Mouse (Mus musculus) heart, postnatal 14 days (tissue): Measurements from ENCODE around the gene Deaf1. TPM values are rescaled to one million over a fixed set of nuclear protein-coding genes. Genes with fewer than 3 reads are reported as not detected.

Source experiments
- DNase-seq, 2 experiments: peaks; one replicate each; pipeline ENCODE4 v3.0.0; 2021 to 2022
- intact Hi-C: fragments of 180-260 bp; cut with DNase I; formaldehyde crosslinking; loops from one replicate; pipeline ENCODE4 v1.15.1; 2025
- total RNA-seq, 2 experiments: library from RNA; stranded (reverse); gene quantifications; 2 replicates each; pipeline ENCODE4 v1.2.3; 2021

Gene Deaf1
- total RNA-seq, 2 experiments from 2014 or later, result 20.0 to 22.1 TPM

GRCm38 (mm10) chr7:141341689-141342226 lies 14.3 kb upstream of the Deaf1 start:
- intact Hi-C loops, result no loop called here
- DNase-seq, result no peak

GRCm38 (mm10) chr7:141340476-141340875 lies 13.0 kb upstream of the Deaf1 start:
- intact Hi-C loops, result no loop called here
- no peak for DNase-seq

- DNase-seq, result no peak
- intact Hi-C loops, result no loop called here
These were observed 12.5 kb upstream of the Deaf1 start for GRCm38 (mm10) chr7:141340023-141340422.

- no peak for DNase-seq
- intact Hi-C loops, result no loop called here
These were observed 11.9 kb upstream of the Deaf1 start for GRCm38 (mm10) chr7:141339215-141339920.

GRCm38 (mm10) chr7:141338576-141339131 lies 11.2 kb upstream of the Deaf1 start, which contains the start of gene Eps8l2:
Eps8l2 (plus strand) TSS chr7:141338880.
- intact Hi-C loops, result no loop called here
- DNase-seq, result peak; percentile 32 to 36

GRCm38 (mm10) chr7:141337716-141338416 lies 10.4 kb upstream of the Deaf1 start:
- intact Hi-C loops, result no loop called here
- no peak for DNase-seq

GRCm38 (mm10) chr7:141336296-141336695 lies 8.8 kb upstream of the Deaf1 start:
- no peak for DNase-seq
- intact Hi-C loops, result no loop called here

- no peak for DNase-seq
- intact Hi-C loops, result no loop called here
These were observed 8.2 kb upstream of the Deaf1 start for GRCm38 (mm10) chr7:141335682-141336081.

- intact Hi-C loops, result no loop called here
These were observed 7.6 kb upstream of the Deaf1 start for GRCm38 (mm10) chr7:141335044-141335579.

GRCm38 (mm10) chr7:141331990-141332389 lies 4.5 kb upstream of the Deaf1 start:
- intact Hi-C loops, result no loop called here

More at GRCm38 (mm10) chr7:141335044-141335579, 7.6 kb upstream of the Deaf1 start:
- no peak for DNase-seq

GRCm38 (mm10) chr7:141330706-141331105 lies 3.2 kb upstream of the Deaf1 start:
- DNase-seq, result no peak
- intact Hi-C loops, result no loop called here

More at GRCm38 (mm10) chr7:141331990-141332389, 4.5 kb upstream of the Deaf1 start:
- no peak for DNase-seq

- intact Hi-C loops, result no loop called here
- DNase-seq, result no peak
These were observed 992 bp upstream of the Deaf1 start for GRCm38 (mm10) chr7:141328373-141328990.

GRCm38 (mm10) chr7:141326546-141327446 lies 694 bp downstream of the Deaf1 start:
- DNase-seq, result no peak
- intact Hi-C loops, result no loop called here

- intact Hi-C loops, result no loop called here
- no peak for DNase-seq
These were observed 2.8 kb downstream of the Deaf1 start for GRCm38 (mm10) chr7:141324686-141325085.

- DNase-seq, result no peak
- intact Hi-C loops, result no loop called here
These were observed 8.0 kb downstream of the Deaf1 start for GRCm38 (mm10) chr7:141319446-141319845.

- intact Hi-C loops, result no loop called here
- DNase-seq, result no peak
These were observed 9.8 kb downstream of the Deaf1 start for GRCm38 (mm10) chr7:141317619-141318132.

GRCm38 (mm10) chr7:141315974-141316373 lies 11.5 kb downstream of the Deaf1 start:
- intact Hi-C loops, result no loop called here
- DNase-seq, result peak; percentile 24 to 38

GRCm38 (mm10) chr7:141315076-141315475 lies 12.4 kb downstream of the Deaf1 start:
- intact Hi-C loops, result no loop called here
- DNase-seq, result no peak

- intact Hi-C loops, result no loop called here
- DNase-seq, result no peak
These were observed 13.1 kb downstream of the Deaf1 start for GRCm38 (mm10) chr7:141314416-141314815.
